Mouse (Mus musculus) urinary bladder, adult 2 months (tissue): ENCODE results near the gene Cyp39a1. TPM values are rescaled to one million over a fixed set of nuclear protein-coding genes. Genes with fewer than 3 reads are reported as not detected.

Experiments used
- DNase-seq: peaks from one replicate; pipeline ENCODE4 v3.0.0; 2022; ENCODE audit warnings: low spot score
- polyA plus RNA-seq: library from polyadenylated mRNA; depleted of rRNA; stranded (reverse); fragments of >200 nt; gene quantifications from 2 replicates; pipeline ENCODE4 v1.2.3, GENCODE M21; 2012; rRNA removed

Gene Cyp39a1
- polyA plus RNA-seq, 1 experiment = 9.9 TPM

GRCm38 (mm10) chr17:43784531-43784930 is 117.3 kb downstream of the Cyp39a1 start:
- no peak for DNase-seq

- no peak for DNase-seq
Measured at GRCm38 (mm10) chr17:43788222-43788621, 121.0 kb downstream of the Cyp39a1 start.

GRCm38 (mm10) chr17:43789376-43789775 is 122.2 kb downstream of the Cyp39a1 start:
- no peak for DNase-seq

- no peak for DNase-seq
Measured at GRCm38 (mm10) chr17:43791751-43792150, 124.5 kb downstream of the Cyp39a1 start.

- no peak for DNase-seq
Measured at GRCm38 (mm10) chr17:43794731-43795280, 127.6 kb downstream of the Cyp39a1 start.

Other genes starting within 250 kb of the Cyp39a1 start
- not detected in 2 replicates for gene Mep1a, start 164.6 kb upstream of the Cyp39a1 start, polyA plus RNA-seq
- 0.21 TPM in 2 replicates for gene Ankrd66, start 123.8 kb upstream of the Cyp39a1 start, polyA plus RNA-seq
- 52.2 and 55.9 TPM in 2 replicates for gene Pla2g7, start 99.3 kb upstream of the Cyp39a1 start, polyA plus RNA-seq
- 0.14 and 0.38 TPM in 2 replicates for gene Tdrd6, start 37.1 kb upstream of the Cyp39a1 start, polyA plus RNA-seq
- 11.2 and 12.3 TPM in 2 replicates for gene Slc25a27, start 211 bp upstream of the Cyp39a1 start, polyA plus RNA-seq
- gene Rcan2, start 133.9 kb downstream of the Cyp39a1 start, polyA plus RNA-seq = 10.2 and 14.4 TPM in 2 replicates